Mouse (Mus musculus) spleen, adult 18-20 months (tissue): ENCODE measurements around the gene Ankdd1a.

Experiments
- DNase-seq, 2 experiments: peaks; one replicate each; pipeline ENCODE4 v3.0.0; 2022; ENCODE audit warnings: mixed read lengths in 2 of 2

Gene Ankdd1a

DNA sequence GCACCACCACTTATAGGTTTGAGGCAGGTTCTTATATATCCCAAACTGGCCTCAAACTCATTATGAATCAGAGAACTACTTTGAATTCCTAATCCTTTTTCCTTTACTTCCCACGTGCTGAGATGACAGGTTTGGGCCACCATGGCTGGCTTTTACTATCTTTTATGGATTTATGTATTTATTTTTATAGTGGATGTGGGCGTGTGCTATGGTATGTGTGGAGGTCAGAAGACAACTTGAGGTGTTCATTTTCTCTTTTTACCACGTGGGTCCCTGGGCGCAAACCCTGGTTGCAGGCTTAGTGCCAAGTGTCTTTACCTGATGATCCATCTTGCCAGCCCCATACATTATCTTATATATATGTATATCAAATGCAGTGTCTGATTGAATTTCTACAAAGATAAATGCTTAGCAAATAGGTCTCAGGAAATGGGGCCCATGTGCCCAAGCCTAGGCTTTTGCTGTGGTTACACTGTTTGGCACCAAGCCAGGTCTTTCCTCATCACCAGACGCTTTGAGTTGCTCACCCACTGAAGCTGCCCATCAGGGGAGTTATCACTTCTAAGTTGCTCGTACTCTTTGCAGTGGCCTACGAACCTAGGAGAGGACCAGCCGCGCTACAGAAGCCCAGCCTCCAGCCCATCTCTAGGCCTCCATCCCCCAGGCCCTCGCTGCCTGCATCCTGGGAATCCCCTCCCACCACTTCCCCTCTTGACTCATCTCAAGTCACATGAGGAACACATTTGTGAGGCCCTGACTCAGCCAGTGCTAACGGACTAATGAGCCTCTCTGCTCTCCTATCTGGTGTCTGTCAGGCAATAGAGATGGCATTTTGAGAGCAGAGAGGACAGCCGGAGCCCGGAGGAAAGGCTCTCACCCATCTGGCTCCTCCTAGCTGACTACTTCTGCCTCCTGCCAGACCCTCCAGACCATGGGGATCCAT, 21.4 kb upstream of the Ankdd1a start:
- peak; percentile 56 to 61 for DNase-seq

DNA sequence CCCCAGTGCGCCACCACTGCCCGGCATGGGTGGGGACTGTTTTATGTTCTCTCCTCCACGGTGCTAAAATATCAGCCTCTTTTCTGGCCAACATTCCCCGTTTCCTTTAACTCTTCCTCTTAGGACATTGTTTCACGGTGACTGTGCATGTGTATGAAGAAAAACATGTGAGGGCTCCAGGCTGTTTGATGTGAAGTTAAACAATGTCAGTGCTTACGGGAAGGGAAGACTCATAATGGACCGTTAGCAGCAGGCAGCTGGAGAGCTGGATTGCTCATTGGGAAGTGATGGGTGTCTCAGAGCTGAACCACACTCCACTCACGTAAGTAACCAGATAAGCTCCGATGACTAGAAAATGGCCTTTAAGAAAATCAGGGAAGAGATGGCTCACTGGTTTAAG, 19.7 kb upstream of the Ankdd1a start:
- no peak for DNase-seq

DNA sequence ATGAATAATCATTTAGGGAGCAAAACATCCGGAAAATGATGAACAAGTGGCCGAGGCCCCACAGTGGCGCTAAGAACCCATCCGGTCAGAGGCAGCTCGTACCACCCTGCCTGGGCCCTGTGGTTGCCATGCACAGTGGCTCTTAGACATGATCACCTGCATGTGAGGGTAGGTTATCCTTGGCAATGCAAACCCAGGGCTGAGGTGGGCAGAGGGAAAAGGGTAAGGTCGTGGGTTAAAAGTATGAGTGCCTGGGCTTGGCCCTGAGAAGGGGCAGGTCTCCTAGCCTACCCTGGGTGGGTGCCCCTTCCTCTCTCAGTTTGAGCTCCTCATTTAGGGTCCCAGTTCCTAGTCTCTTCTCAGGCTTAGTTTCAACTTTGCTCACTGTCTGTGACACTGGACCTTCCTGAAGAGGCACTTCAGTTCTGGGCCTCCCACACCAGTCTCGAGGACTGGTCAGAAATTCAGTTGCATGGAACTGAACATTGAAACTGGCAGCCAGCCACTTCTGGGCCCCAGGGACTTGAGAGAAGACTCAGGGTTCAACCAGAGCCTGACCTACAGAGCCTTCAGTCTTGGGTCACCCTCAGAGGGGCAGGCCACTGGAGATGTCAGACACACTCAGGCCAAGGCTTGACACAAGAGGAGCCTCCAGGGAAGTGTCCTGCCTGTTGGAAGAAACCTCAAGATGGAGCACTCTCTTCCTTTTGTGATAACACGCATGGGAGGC, 18.1 kb upstream of the Ankdd1a start:
- DNase-seq, result peak; percentile 21 to 31

DNA sequence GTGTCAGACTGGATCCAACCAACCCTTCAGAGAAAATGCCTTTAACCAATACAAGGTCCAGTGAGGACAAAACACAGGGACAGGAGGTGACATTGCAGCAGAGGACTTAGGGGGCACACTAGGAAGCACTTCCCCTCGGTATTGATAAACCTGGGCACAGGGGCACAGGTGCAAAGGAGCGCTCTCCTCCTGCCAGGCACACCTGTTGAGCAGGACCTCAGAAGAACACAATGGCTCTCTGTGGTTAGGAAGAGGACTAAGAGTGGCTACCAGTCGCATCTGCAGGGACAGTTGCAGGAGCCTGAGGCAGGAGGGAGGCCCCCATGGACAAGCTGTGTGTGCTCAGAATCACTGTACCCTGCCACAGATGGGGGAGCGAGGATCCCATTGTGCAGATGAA, 16.5 kb upstream of the Ankdd1a start:
- DNase-seq, result no peak

DNA sequence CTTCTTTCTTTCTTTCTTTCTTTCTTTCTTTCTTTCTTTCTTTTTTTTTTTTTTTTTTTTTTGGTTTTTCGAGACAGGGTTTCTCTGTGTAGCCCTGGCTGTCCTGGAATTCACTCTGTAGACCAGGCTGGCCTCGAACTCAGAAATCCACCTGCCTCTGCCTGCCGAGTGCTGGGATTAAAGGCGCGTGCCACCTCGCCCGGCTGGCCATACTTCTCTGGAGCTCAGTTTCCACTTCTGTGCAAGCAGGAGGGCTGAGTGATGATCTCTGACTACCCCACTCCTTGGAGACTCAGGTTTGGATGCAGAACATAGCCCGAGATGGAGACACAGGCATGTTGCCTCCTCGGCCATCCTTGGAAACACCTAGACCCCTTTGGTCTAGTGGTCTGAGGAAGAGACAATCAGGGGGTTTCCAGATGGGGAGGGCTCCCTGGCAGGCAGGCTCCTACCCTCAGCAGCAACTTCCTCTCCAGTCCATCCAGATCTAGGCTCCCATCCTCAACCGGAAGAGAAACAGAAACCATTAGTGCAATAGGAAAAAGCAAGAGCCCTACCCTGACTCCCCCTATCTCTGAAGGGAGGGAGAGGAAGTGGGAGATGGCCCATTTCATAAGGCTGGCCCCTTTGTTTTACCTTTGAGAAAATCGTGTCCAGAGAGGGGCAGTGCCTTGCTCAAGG, 15.9 kb upstream of the Ankdd1a start:
- DNase-seq, result peak; percentile 22 to 45

DNA sequence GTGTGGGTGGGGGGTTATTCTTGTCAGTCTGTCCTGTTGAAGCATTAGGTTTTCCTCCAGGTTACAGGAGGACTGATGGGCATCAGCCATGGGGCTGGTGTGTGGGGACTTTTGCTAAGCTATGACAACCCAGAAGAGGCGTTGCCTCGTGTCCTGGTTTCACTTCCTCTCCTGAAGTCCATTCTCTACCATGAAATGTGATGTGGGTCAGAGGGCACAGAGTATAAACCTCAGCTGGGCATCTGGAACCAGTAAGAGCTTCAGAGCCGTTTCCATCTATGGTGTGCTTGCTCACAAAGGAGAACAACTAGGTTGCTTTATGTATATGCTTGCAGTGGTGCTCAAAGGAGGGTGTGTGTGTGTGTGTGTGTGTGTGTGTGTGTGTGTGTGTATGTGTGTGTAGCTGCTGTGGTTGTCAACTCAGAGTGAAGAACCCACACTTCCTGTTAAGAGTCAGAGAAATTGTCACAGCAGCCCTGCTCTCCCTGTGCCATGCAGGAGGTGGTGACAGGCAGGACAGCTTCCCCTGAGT, 15.3 kb upstream of the Ankdd1a start:
- DNase-seq, result peak; percentile 66 to 68

DNA sequence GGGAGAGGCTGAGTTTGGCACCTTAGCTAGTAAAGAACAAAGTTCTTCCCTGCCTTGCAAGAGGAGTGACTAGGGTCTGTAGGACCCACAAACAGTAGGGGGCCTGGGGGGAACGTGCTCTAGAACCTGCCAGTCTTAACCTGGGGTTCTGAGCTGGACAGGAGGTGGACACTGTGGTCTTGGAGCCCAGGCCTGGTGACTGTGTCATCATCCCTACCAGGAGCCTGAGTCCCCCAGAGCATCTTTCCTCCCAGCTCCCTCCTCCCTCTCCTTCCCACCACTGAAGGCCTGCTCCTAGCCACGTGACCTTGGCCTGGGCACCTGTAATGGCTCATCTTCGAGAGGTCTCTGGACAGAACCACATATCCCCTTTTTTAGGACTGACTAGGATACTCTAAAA, 14.1 kb upstream of the Ankdd1a start:
- DNase-seq, result no peak

DNA sequence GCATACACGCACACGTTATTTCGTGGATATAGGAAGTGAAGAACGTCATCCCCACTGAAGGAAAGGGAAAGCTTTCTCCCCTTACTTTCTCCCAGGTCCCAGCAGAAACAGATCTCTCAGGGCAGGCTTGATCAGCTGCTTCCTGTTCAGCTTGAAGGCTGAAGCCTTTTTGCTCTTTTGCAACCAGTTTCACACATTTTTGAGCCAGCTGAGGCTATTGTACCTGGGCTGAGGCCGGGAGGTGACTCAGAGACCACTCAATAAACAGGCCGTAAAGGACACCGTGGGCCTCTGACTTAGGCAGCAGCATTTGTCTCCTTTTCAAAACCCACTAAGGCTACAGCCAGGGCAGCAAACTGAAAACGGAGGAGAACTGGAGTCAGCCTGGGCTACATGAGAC, 13.0 kb upstream of the Ankdd1a start:
- DNase-seq, result no peak

DNA sequence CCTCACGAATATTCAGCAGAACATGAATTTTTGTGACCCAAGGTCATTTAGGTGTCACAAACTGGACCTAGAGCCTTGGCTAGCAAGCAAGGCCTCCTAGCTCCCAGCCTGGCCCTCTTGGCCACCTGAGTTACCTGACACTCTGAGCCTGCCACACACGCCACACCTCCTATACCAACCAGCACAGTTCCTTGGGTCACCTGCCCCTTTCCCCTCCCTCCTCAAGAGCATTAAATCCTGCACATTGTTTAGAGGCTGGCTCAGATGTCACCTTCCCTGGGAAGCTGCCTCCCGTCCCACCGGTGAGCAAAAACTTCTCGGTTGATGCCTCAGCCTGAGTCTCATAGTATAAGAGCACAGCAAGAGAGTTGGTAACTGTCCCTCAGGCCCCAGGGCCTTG, 11.3 kb upstream of the Ankdd1a start:
- DNase-seq, result no peak

DNA sequence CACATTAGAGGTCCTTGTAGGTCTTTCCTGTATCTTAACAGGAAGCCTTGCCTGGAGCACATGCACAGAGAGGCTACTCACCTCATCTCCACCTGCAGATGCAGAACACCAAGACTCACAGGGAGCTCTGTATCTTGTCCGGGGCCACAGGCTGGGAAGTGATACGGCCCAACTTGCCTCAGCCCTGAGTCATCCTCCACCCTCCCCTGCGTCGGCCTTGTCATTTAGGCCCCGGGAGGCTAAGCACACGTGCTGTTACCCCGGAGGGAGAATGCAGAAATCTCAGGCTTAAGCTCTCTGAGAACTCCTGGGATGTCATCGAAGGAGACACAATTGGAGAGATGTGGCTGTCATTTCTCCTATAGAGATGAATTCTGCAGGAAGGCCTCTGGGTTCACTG, 9.7 kb upstream of the Ankdd1a start:
- no peak for DNase-seq

DNA sequence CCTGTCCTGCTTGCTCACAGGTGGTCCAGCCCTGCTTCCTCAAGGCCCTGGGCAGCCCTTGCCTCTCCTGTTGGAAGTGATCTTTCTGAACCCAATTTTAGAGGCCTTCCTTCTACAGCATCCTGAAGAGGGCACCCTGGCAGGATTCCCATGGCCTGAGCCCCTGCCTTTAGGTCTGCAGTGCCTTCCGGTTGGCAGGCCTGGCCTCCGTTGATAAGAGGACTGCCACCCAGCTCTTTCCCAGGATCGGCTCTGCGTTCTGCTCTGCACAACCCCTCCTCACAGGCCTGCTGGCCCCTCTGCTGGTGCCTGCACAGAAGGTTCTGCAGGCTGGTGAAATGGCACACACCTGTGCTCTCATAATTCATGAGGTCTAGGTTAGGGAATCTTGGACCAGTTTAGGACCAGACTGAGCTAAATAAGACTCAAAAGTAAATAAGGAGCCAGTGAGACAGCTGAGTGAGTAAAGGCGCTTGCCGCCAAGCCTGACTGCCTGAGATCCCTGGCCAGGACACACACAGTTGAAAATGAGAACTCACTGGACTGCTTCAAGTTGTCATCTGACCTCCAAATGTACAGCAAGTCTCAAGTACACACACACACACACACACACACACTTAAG, 8.5 kb upstream of the Ankdd1a start:
- DNase-seq, result no peak

DNA sequence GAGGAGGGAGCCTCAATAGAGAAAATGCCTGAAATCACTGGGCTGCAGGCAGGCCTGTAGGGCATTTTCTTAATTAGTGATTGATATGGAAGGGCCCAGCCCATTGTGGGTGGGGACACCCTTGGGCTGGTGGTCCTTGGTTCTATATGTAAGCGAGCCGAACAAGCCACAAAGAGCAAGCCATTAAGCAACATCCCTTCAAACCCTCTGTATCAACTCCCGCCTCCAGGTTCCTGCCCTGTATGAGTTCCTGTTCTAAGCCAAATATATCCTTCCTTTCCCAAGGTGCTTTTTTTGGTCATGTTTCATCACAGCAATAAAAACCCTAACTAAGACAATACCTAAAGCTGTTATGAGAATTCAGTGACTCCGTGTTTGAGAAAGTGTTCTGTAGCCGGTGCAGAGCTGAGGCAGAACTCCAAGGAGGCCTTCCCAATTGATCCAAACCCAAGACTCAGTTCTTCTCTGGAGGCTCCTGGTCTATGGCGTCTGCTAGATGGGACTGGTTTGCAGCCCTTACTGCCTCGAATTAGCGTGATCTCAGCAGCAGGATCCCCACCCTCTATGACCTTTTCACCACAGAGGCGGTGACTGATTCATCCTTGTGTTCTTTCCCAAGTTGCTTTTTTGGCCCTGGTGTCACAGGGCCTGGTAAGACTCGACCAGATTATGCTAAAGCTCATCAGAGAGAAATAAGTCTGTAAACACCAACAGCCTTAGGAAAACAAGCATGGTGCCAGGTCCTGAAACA, 5.6 kb upstream of the Ankdd1a start:
- no peak for DNase-seq

DNA sequence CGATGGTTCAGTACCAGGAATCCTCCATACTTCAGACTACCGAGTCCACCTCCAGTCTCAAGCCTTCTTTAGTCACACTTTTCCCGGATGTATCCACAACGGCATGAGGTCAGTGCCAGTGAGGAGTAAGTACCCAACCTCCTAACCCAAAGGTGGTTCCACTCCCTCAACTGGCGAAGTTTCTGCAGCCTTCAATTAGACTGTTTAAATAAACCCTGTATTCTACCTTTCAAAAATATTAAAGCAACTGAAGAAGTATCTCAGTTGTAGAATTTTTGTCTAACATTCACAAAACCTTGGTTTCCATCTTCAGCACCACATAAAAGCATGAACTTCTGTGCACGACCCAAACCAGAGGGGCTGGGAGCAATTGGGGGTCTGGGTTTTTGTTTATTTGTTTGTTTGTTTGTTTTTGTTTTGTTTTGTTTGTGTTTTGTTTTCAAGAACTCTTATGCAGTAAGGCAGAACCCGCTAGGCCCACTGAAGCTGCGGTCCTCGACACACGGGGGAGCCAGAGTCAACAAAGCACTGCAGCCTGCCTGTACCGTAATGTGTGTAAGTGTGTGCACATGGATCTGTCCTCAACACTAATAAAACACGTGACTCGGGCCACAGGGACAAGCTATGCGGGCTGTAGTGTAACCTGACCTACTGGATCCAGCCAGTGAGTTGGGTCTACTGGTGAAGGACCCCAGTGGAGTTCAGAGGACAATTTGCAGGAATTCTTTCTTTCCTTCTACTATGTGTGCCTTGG, 3.8 kb upstream of the Ankdd1a start:
- DNase-seq, result peak; percentile 67 to 81

DNA sequence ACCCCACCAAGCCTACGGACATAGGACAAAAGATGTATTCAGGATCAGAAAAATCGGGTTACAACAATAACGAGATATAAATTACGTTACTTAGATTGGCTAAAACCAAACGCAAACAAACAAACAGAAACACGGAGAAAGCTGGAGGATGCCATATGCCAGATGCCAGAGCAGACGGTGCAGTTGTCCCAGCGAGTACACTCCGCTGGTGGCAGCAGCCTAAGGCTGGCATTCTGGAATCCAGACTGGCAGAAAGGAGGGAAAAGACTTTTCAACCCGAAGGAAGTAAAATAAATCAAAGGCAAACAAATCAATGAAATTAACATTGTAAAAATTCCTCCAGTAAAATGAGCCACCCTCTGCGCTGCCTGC, 498 bp upstream of the Ankdd1a start:
- DNase-seq, result no peak

DNA sequence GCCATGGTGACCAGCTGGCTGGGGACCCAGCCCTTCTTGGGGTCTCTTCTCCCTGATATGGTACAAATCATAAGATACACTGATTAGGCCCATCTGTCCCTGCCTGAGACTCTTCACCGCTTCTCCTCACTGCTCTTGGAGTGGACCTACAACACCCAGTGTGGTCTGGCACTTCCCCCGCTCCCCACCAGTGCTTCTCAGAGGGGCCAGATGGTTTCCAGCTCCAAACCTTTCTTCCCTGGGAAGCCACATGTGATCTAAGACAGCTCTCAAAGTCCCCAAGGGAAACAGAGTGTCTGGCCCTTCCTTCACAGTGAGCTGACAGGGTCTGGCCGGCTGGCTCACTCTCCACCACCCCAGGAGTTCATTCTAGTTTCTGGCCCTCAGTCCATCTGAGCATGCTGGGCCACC, 5.1 kb downstream of the Ankdd1a start:
- no peak for DNase-seq

DNA sequence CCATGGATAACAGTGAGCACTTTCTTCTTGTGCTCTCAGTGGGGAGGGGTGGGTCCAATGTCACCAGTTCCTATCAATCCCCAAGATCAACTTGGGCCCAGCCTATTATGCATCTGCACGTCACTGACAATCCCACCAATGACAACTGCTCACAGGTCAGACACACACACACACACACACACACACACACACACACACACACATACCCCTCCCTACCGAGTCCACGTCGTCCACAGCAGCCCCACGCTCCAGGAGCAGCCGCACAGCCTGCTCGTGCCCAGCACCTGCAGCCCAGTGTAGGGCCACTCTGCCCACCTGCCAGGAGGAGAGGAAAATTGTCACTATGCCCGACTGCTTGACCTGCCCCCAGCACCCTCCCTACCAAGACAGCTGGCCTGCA, 5.6 kb downstream of the Ankdd1a start:
- DNase-seq, result no peak

DNA sequence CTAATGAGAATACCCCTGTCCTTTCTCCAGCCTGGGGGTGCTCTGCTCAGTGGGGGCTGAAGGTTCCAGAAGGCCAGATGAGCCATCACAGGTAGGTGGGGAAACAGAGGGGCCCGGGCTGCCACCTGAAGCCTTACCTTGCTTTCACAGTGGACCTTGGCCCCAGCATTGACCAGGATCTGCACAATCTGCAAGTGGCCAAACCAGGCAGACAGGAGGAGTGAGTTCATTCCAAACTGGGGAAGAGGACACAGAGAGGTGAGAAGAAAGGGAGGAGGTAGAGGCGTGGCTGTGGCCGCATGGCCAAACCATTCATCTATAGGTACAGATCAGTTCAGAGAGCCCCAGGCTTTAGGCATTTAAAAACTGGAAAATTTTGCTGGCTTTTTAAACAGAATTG, 7.5 kb downstream of the Ankdd1a start:
- DNase-seq, result no peak

DNA sequence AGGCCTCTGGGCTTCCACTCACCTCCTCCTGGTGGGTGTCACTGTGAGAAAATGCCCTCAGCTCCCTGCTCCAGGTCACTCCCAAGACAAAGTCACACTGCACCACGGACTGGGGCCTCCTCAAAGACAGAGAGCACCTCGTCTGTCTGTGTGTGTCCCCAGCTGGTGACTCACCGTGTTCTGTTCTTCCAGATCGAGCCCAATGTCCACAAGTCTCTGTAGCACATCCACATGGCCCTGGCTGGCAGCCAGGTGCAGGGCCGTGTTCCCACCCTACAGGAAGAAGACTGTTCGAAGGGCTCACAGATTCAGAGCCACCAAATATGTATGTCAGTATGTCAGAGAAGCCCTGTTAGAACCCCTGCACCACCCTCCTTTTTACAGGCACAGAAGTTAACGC, 11.5 kb downstream of the Ankdd1a start:
- no peak for DNase-seq

DNA sequence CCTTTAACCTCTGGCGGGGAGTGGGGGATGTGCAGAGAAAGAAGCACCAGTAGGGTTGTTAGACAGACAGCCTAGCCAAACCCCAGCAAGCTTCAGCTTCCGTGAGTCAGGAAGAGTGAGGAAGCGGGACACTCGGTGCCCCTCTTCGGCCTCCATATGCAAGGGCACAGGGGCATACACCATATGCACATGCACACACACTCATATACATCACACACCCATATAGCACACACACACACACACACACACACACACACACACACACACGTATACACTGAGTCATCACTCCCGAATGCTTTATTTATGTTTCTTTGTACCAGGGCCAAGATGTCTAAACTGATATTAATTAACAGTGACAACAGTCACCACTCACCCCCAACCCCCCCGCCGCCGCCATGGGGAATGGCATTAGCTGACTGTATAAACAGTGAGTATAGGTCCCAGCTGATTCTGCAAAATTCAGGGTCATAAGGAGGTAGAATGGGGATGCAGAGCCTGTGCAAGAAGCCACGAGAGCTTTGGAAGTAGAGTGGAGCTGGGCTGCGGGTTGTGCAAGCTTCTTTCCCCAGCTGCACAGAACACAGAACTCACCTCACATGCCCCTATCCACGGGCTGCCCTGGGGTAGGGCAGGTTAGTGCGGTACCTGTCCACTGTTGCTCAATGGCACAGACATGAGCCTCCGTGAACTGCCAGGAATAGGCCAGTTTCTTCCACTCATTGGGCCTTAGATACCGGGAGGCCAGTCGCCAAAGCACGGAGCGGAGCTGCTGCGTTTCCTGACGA, 17.1 kb downstream of the Ankdd1a start:
- DNase-seq, result no peak

DNA sequence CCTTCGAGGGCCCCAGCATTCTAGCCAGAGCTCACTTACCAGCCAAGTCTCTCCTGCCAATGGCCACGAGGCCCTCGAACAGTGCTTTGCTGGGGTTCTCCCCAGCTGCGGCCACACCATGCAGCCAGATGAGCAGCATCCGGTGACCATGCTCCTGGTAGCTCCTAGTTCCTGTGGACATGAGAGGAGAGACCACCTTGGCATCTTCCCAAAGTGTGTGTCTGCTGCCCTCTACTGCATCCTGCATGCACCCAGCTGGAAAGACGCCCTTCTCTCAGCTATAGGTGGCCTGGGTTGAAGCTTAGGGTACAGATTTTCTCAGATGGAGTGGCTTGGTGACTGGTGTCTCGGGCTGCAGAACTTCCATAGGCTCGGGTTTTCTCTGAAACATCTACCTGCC, 17.8 kb downstream of the Ankdd1a start:
- DNase-seq, result no peak

DNA sequence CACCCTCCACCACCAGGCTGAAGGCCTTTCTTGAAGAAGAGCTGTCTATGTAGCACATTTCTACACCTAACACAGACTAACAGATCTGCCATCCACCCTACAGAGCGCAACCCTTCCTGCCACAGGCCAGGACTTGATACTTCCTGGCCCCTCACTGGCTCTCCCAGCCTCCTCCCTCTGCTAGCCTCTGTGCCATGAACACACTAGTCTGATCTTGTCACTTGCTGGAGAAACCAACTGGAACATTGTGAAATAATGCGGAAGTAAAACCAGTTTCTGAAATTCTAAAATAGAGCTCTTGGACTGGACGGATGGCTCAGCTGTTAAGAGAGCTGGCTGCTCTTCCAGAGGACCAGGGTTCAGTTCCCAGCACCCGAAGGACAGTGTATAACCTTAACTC, 27.1 kb downstream of the Ankdd1a start:
- DNase-seq, result no peak
